Mouse (Mus musculus): Measurements from ENCODE around the gene Cd37. TPM values are rescaled to one million over a fixed set of nuclear protein-coding genes. Genes with fewer than 3 reads are reported as not detected.

Cd37 gene
- total RNA-seq, 4 experiments from 2014 or later: 2.1 to 5.8 (median 3.0) TPM

DNA sequence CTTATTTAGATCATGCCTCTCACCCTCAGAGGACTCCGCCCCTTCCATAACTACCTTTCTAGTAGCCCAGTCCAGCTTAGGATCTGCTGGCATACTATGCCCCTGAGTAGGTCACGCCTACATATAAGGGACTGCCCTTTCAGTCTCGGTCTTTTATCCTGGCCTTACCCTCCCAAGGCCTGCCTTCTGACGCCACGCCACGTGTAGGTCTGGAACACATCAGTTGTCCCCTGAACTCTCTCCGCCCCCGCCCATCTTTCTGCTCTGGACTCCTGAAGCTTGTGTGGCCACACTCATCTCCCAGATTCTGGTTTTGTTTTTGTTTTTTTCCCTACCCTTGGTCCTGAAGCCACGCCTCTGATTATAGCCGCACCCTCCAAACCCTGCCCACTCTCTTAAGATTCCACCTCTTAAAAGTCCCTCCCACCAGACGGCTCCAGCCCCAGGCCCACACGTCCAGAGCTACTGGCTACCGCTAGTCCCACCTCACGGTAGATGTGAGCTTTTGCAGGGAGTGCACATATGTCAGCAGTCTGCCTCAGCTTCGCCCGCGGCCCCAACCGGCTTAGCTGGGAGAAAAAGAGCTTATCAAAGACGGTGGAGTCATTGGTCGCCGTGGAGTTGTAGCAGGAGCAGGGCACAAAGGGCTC is 3.9 kb downstream of the Cd37 start:
- DNase-seq (ENCODE audit: low spot score): no peak

DNA sequence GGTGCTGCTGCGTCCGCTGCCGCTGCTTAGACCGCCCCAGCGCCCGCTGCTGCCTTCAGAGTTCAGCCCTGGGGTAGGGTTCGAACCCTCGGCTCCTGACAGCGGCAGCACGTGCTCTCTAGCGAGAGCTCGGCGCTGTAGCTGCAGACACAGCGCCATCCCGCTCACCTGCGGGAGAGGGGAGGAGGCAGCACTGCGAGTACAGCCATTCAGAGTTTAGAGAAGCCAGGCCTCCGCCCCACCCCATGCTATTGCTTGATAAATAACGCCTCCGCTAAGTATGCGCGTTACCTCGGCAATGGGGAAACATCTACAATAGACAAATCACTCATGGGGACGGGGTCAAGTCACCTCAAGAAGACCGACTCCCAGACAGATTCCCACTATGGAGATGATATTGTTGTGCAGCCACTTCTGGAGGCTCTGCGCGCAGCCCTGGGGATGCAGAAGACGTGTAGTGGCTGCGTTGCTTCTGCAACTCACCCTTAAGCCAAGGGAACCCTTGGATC is 4.5 kb downstream of the Cd37 start:
- DNase-seq (ENCODE audit: low spot score): no peak

DNA sequence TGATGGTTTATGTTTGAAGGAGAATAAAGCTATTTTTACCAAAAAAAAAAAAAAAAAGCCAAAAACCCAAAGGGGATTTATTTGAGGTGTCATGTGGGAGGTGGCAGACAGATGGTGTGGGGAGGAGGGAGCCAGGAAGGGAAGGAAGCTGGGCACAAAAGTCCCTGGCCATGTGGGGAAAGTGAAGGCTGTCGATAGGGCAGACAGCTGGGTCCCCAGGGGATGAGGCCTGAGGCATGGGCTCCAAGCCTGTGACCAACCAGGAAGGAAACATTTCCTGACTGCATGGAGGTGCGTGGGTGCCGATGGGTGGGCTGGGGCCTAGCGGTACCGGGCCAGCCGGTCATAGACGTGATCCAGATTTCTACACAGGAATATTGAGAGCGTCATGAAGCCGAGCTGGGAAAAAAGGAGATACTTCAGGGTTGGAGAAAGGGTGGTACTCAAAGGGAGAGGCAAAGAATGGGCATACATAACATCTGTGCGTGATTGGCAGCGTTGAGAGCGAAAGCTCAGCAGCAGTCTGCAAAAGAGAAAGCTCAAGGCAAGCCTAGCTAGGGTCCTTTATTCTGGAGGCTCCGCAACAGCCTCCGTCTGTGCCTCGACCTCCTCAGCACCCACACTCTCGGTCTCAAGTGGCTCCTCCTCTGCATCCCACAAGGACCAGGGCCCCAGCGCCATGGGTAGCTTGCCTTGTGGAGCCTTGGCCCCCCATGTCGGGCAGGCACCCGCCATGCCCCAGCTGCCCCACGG is 5.2 kb downstream of the Cd37 start:
- DNase-seq (ENCODE audit: low spot score): no peak

DNA sequence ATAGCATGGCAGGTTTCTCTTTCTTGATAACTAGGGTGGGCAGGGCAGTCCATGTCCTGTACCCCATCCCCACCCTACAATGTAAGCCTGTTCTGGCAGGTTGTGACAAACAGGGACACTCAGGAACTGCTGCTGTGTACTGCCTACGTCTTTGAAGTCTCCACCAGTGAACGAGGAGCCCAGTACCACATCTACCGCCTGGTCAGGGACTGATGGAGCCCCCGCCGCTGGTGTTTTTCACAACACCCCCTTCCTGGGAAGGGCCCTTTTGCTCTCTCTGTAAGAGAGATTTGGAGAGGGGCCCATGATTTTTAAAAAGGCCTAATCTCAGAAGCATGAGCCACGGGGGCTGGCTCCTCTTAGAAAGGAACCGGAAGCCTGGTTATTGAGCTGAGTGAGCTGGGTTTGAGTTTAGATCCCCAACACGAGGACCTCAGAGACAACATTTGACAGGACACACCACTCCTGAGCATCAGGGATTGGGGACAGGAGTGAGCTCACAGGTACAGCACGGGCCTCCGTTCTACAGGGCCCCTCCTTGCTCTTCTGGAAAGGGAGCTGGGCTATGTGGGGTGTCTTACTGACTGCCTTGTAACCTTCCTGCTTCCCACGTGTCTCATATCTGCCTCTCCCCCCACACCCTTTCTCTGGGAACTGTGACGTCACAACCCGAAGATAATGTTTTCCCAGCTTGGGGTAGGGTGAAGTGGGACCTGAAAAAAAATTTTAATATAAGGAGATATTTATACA is 6.0 kb downstream of the Cd37 start:
- no peak for DNase-seq (ENCODE audit: low spot score)

DNA sequence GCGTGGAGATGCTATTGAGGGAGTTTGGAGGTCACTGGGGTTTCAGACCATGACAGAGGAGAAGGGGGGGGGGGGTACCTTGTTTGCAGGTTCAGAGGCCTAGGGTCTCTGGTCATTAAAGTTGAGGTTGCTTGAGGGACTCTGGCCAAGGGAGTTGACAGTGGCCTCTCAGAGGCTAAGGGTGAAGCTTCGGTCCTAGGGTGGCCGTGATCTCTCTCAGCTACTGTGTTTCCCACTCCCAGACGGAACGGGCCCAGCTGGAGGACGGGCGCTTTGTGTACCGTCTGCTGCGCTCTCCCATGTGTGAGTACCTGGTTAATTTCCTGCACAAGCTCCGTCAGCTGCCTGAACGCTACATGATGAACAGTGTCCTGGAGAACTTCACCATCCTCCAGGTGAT is 7.0 kb downstream of the Cd37 start:
- DNase-seq (ENCODE audit: low spot score): no peak

DNA sequence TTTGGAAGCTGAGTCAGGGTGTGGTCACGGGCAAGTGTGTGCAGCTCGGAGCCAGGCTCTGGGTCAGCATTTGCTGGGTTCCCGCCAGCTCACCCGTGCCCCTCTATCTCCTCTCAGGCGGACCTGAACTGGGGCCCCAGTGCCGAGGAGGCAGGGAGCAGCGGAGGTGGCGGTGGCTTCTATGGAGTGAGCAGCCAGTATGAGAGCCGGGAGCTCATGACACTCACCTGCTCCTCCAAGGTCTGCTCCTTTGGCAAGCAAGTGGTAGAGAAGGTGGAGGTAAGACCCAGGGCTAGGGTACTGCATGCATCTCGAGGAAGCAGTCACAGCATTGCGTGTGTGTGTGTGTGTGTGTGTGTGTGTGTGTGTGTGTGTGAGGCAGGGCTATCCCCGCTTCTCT is 7.7 kb downstream of the Cd37 start:
- no peak for DNase-seq (ENCODE audit: low spot score)

DNA sequence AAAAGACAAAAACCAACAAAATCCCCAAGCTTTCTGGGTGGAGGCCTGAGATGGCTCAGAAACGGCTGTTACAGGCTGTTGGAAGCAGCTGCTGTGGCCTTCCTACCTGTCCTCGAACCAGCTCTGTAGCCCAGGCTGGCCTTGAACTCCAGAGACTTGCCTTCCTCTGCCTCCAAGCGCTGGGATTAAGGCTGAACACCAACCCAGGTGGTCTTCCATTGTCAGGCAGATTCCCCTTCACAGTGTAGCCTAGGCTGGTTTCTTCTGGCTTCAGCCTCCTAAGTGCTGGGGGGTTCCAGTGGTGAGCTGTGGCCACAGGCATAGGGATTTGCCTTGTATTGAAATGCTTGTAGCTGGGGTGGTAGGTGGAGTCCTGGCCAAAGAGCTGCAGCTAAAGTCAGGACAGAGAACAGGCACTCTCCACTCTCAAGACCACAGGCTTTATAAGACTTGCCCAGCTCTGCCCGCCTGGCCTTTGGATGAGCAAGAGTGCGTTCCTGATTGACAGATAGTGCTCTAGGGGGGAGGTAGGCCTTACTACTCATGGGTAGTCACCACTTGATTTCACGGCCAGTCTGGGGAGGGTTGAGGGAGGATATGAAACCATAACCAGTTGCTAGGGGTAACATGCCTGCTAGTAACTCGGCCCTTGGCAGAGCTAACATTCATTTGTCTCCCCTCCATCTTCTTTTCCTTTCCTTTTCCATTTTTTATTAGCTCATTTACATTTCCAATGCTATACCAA is 9.3 kb downstream of the Cd37 start:
- DNase-seq (ENCODE audit: low spot score): no peak

DNA sequence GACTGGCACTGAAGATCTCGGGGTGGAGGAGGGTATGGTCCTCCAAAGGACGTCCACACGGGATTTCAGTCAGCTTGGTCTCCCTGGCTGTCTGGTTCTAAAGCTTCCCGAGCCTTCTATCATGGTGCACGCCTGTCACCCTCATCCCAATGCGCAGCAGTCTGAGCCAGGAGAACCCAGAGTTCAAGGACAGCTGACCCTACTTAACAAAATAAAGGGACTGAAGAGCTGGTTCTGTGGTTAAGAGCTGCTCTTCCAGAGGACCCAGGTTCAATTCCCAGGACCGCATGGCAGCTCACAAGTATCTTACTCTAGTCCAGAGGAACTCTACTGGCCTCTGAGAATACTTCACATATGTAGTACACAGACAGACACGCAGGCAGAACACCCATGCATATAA is 9.9 kb downstream of the Cd37 start:
- no peak for DNase-seq (ENCODE audit: low spot score)

DNA sequence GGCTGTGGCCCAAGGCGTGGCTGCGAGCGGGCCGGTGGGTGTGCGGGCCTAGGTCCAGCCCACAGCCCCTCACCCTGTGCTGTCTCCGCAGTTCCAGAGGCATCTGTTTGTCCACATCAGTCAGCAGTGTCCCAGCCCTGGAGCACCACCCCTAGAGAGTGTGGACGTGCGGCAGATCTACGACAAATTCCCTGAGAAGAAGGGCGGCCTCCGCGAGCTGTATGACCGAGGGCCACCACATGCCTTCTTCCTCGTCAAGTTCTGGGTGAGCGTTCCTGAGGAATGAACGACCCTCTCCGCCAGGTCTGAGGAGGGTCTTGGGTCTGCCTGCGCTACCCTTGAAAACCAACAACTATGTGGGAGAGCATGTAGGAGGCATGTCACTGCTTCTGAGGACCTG is 10.4 kb downstream of the Cd37 start:
- no peak for DNase-seq (ENCODE audit: low spot score)

DNA sequence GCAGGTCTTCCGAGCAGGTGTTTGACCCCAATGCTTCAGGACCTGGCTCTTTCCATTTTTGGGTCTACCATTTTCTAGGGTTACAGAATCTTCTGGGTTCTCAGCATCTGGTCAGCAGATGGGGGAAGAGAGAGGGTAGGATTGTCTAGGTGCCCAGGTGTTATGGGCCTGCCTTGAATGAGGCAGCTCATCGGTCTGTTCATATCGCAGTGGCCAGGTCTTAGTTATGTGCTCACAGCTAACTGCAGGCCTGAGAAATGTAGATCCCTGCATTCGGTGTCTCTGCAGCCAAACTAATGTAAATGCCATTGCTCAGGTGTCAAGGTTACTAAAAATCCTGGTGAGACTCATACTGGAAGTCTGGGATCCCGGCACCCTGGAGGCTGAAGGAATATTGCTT is 12.5 kb downstream of the Cd37 start:
- DNase-seq (ENCODE audit: low spot score): no peak

DNA sequence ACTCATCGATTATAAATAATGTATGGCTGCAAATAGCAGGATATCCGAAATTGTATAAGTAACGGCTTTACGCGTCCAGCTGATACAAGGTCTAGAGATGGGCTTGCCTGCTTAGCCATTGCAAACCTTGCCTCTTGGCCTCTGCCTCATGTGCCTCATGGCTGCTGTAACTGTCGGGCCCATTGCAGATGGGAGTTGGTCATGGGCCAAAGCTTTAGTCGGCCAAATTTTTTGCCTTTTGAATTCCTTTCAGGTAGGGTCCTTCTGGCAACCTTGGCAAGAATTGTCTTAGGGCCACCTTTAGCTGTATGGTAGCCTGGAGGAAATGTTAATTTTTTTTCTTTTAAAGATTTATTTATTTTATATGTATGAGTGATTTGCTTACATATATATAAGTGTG is 14.1 kb downstream of the Cd37 start:
- no peak for DNase-seq (ENCODE audit: low spot score)

DNA sequence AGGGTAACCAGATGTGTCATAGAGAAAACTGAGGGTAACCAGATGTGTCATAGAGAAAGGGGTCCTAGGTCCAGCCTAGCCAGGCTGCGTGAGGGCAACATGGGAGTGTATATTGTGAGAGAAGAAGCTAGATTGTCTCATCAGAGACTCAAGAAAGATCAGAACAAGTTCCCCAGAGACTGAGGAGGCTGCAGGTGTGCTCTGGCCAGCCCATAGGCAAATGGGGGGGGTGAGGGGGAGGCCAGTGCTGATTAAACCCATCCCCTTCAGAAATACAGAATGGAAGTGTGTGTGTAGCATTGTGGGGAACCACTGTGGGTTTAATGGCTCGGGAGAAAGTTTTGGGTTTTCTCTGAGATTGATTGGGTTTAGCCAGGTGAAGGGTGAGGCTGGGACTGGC is 17.2 kb downstream of the Cd37 start:
- DNase-seq (ENCODE audit: low spot score): no peak

DNA sequence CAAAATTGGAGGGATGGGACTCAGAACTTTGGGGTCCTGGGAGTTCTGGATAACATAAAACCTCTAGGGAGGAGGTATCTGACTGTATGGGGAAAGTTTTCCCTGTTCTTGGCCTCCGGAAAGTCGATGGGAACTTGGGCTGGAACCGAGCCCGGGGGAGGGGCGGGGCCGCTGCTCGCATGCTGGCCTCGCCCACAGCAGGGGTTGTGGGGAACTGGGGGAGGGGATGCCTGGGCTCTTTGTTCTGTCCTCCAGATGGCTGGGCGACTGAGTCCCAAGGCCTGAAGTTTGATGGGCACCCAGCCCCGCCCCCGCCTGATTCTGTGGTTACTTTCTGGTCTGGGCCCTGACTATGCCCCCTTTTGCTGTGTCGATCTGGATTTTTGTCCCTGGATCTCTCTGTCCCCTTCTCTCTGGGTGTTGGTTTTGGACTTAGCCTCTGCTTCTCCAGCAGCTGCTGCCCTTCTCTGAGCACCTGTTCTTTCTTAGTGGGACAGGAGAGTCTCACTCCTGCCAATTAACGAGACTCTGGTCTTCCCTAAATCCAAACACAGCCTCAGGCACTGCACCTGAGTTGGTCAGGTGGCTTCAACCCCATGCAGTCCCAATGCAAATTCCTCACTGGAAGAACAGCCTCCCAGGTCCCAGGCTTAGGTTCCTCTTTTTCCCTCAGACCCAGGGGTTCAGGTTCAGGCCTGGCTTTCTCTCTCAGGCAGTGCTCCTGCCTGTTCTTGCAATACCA is 22.3 kb downstream of the Cd37 start:
- no peak for DNase-seq (ENCODE audit: low spot score)

DNA sequence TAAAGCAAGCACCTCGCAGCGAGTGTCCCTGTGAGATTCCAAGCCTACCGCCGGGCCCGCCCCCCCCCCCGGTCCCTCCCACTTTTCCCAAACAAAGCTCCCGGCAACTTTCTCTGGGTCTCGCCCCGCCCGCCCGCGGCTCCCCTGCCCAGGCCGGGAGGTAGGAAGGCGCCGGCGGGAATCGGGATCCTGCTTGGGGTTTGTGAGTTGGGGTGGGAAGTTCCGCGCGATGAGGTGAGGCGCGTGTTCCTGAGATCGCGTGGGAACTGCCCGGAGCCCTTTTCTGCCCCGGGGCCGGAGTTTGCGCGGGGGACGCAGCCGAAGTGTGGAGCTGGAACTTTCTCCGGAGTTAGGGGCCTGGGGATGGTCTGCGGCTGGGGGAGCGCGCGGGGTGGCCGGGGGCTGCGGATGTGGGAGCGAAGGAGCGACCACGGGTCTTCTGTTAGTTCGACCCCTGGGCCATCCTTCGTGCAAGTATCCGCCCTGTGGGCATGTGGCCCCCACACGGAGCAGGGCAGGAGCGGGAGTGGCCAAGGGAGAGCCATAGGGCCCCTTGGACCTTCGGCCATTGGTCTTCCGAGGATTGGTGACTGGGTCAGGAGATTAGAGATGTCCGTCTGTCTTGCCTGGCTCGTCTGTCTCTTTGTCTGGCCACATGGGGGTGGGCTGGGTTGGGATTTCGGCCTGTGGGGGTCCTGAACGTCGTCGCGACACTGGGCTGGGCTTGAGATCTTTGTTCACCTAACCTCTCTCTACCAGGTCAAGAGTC is 23.1 kb downstream of the Cd37 start, which contains the start of gene Tead2:
Gene Tead2, plus strand, starts transcription at position 81 of the 769 bp plus-strand sequence.
- no peak for DNase-seq (ENCODE audit: low spot score)

DNA sequence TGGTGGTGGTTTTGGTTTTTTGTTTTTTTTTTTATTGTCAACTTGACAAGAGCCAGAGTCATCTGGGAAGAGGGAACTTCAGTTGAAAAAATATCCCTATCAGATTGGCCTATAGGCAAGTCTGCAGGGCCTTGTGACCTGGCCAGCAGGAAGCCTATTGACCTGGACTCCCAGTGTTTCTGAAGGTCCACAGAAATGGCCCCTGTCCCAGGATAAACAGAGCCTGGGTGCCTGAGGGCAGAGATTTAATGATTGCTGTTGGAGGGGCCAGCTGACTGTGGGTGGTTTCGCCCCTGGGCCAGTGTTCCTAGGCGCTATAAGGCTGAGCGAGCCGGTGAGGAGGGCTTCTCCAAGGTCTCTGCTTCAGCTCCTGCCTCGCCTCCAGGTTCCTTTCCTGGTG is 25.2 kb downstream of the Cd37 start:
- no peak for DNase-seq (ENCODE audit: low spot score)

DNA sequence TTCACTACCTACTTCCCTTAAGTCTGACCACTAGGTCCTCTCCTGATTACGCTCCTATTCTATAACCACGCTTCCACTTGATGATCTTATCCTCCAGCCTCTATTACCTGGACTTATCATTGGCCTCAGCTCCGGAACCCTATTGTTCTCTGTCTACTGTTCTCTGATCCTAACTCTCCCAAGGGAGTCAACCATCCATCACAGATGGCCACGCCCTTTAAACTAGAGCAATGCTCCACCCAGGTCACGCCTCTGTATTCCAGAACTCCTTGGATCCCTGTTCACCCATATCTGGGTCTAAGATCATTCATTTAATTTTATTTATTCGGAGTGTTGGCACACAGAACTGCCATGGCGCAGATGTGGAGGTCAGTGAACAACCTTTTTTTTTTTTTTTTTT is 26.6 kb downstream of the Cd37 start:
- no peak for DNase-seq (ENCODE audit: low spot score)

DNA sequence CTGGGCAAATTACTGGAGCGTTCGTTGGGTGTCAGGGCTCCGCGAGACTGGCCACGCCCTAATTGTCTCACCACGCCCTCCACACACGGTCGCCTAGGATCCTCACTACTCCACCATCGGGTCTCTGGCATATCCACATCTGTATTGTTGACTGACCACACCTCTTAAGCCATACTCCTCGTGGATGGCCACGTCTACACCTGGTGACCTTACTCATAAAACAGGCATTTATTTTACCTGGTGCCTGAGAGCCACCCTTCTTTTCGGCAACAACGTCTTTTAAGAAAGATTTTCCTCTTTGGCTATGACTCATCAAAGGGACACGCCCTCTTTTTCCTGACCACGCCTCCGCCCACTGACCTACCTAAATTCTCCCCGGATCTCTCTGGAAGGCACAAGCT is 27.1 kb downstream of the Cd37 start, which contains the start of gene Dkkl1:
Gene Dkkl1, minus strand, starts transcription at position 297 of the 401 bp plus-strand sequence.
- DNase-seq (ENCODE audit: low spot score): no peak

DNA sequence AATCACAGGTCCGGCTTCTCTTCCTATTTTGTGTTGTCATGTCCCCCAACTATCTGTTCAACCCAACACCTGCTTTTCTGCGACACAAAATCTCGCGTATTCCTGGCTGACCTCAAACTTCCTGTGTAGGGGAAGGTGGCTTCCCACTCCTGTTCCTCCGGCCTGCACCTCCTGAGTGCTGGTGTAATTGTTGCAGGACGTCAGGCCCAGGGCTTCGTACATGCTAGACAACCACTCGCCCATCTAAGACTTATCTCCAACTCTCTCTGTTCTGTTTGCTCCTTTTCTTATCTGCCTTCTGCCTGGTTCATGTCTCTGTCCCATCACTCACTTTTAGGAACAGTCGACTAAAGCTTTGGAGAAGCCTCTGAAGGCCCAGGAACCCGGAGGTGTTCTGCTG is 27.8 kb downstream of the Cd37 start:
- no peak for DNase-seq (ENCODE audit: low spot score)

DNA sequence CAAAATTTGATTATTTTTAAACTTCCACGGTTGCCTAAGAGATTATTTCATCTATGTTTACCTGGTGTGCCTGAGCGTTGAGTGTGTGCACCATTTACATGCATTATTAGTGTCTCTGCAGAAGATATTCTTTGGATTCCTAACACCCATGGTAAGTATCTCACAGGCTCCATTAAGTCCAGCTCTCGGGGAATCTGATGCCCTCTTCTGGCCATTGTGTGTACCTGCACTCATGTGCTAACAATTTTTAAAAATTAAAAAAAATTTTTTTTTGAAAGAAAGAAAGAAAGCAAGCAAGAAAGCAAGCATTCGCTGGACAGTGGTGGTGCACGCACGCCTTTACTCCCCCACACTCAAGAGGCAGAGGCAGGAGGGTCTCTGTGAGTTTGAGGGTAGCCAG is 30.7 kb downstream of the Cd37 start:
- DNase-seq (ENCODE audit: low spot score): no peak

Data from heart, adult 8-10 months (tissue).